Mouse (Mus musculus): ENCODE data around the gene Avil. TPM values are rescaled to one million over a fixed set of nuclear protein-coding genes. Genes with fewer than 3 reads are reported as not detected.

Avil gene
- total RNA-seq, 2 experiments from 2014 or later = 1.8 to 2.0 TPM

GRCm38 (mm10) chr10:126980221-126980932, 20.1 kb upstream of the Avil start:
- DNase-seq = peak; percentile 31 to 66
- intact Hi-C loops (cut with DNase I) = no loop called here

- DNase-seq = peak in 1 of 2 experiments; percentile 34
- intact Hi-C loops (cut with DNase I) = no loop called here
These were observed 19.5 kb upstream of the Avil start for GRCm38 (mm10) chr10:126980933-126981530.

- DNase-seq = no peak
- intact Hi-C loops (cut with DNase I) = no loop called here
These were observed 18.8 kb upstream of the Avil start for GRCm38 (mm10) chr10:126981746-126982145.

GRCm38 (mm10) chr10:126983193-126983725, 17.2 kb upstream of the Avil start:
- intact Hi-C loops (cut with DNase I) = no loop called here
- DNase-seq = no peak

- intact Hi-C loops (cut with DNase I) = no loop called here
- DNase-seq = no peak
These were observed 16.1 kb upstream of the Avil start for GRCm38 (mm10) chr10:126984189-126985004.

GRCm38 (mm10) chr10:126985127-126985526, 15.4 kb upstream of the Avil start:
- intact Hi-C loops (cut with DNase I) = no loop called here
- no peak for DNase-seq

GRCm38 (mm10) chr10:126985579-126985978, 14.9 kb upstream of the Avil start:
- intact Hi-C loops (cut with DNase I) = no loop called here

GRCm38 (mm10) chr10:126986541-126986961, 14.0 kb upstream of the Avil start:
- intact Hi-C loops (cut with DNase I) = no loop called here
- DNase-seq = peak; percentile 90

More at GRCm38 (mm10) chr10:126985579-126985978, 14.9 kb upstream of the Avil start:
- no peak for DNase-seq

GRCm38 (mm10) chr10:126987183-126988118, 13.1 kb upstream of the Avil start:
- DNase-seq = no peak
- intact Hi-C loops (cut with DNase I) = no loop called here

- intact Hi-C loops (cut with DNase I) = no loop called here
These were observed 11.9 kb upstream of the Avil start for GRCm38 (mm10) chr10:126988513-126989165.

GRCm38 (mm10) chr10:126990313-126991056, 10.0 kb upstream of the Avil start:
- intact Hi-C loops (cut with DNase I) = loop anchor here (1.0 to 5.0 kb wide), 3 partner anchors 42 to 71 kb away; partner anchors contain the start of gene Tsfm
- DNase-seq = peak; percentile 85 to 86

More at GRCm38 (mm10) chr10:126988513-126989165, 11.9 kb upstream of the Avil start:
- DNase-seq = no peak

GRCm38 (mm10) chr10:126991676-126992075, 8.8 kb upstream of the Avil start:
- intact Hi-C loops (cut with DNase I) = loop anchor here (2.0 to 5.0 kb wide), 2 partner anchors 41 to 63 kb away; partner anchors contain the start of gene Tsfm
- no peak for DNase-seq

GRCm38 (mm10) chr10:126993621-126994020, 6.9 kb upstream of the Avil start:
- intact Hi-C loops (cut with DNase I) = loop anchor here (5.0 kb wide), 1 partner anchor 39 kb away; the partner anchor contains the start of gene Tsfm
- DNase-seq = no peak

GRCm38 (mm10) chr10:126997340-126998113, 3.0 kb upstream of the Avil start:
- intact Hi-C loops (cut with DNase I) = no loop called here
- no peak for DNase-seq

- DNase-seq = no peak
These were observed 788 bp downstream of the Avil start for GRCm38 (mm10) chr10:127001297-127001696.

GRCm38 (mm10) chr10:127002056-127002455, 1.5 kb downstream of the Avil start:
- intact Hi-C loops (cut with DNase I) = no loop called here
- no peak for DNase-seq

More at GRCm38 (mm10) chr10:127001297-127001696, 788 bp downstream of the Avil start:
- intact Hi-C loops (cut with DNase I) = no loop called here

GRCm38 (mm10) chr10:127002765-127003164, 2.3 kb downstream of the Avil start:
- intact Hi-C loops (cut with DNase I) = no loop called here

More at GRCm38 (mm10) chr10:127002765-127003164, 2.3 kb downstream of the Avil start:
- DNase-seq = no peak

Measured in gastrocnemius, postnatal 36 days (tissue).